Mouse (Mus musculus) stomach, postnatal 0 days (tissue): ENCODE results near the gene Rtn1.

Source experiments
- CTCF ChIP-seq: IDR thresholded peaks from 2 replicates; pipeline ENCODE4 v1.5.1; 2016; ENCODE audit warnings: antibody characterized with exemption, low read depth, mild to moderate bottlenecking, moderate library complexity
- EP300 ChIP-seq: optimal IDR thresholded peaks from 2 replicates; pipeline ENCODE3; 2016; ENCODE audit warnings: antibody characterized with exemption

DNA sequence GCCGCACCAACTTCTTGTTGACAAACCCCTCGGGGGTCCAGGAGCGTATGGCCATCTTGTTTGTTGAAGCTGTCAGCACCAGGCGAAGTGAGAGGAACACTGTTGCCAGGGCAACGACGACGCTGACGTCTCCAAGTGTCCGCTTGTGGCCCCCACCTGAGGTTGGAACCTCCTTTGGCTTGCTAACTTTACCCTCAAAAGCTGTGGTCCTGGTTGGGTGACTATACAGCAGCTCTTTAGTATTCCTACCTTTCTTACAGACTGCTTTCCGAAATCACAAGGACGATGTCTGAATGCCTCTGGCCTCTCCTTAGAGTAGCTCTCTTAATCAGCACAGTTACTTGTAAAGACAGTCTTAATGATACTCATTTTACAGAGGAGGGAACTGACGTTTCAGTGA, 223.9 kb downstream of the Rtn1 start, which contains the start of gene Ccdc175:
- TF ChIP-seq CTCF: no peak
- no peak for TF ChIP-seq EP300
